Mouse (Mus musculus): ENCODE data around the gene Hba-a2.

Hba-a2 gene

DNA sequence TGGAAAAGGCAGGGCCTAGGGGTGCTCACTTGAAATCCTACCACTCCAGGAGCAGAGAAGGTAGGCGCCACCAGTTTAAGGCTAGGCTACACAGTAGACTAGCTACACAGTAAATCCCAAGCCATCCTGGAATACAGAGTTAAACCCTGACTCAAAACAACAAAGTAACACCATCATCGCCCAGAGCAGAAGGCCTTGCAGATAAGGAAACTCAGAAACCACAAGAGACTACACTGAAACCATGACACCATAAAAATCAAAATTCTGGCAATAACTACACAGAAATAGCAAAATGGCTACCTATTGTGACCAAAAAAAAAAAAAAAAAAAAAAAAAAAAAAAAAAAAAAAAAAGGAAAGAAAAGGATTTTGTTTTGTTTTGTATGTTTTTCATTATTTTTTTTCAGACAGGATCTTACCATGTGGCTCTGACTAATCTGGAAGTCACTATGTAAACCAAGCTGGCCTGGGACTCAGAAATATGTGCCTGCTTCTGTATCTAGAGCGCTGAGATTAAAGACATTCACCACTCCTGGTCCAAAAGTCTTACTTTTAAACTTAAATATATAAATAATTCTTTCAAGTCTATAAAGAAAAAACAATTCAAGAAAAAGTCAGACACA is 31.1 kb upstream of the Hba-a2 start:
- Histone ChIP-seq H3K27me3 (ENCODE audit: insufficient read depth, low read length) (peaks cover 16% of the 10 kb centered on the region), H3K4me1 (replicated peaks; ENCODE audit: low read depth, low read length) (peaks cover 25% of the 10 kb centered on the region), H3K36me3 (ENCODE audit: insufficient read depth, low read length) (peaks cover 31% of the 10 kb centered on the region), H3K9me3 (ENCODE audit: low read length) (no peaks in the 10 kb centered on the region), H3K4me3 (replicated peaks; ENCODE audit: low read length) (no peak overlapping the region)
- TF ChIP-seq CTCF (conservative IDR thresholded peaks at IDR 0.05; ENCODE audit: low read length) (no peak), POU5F1 (IDR thresholded peaks at IDR 0.05; ENCODE audit: borderline replicate concordance, low read length) (no peak), NANOG (IDR thresholded peaks at IDR 0.05; ENCODE audit: borderline replicate concordance, low read length) (no peak)

DNA sequence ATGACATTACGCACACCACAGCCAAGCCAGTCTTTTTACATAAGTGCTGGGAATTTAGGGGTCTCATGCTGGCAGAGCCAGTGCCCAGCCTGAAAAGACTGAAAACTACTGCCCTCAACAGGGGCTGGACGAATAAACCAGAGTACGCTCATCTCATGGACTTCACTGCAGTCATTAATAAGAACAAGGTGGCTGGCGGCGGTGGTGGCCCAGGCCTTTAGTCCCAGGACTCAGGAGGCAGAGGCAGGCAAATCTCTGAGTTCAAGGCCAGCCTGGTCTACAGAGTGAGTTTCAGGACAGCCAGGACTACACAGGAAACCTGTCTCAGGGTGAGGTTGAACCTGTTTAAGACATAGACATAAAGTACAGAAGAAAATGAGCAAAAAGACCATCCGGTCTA is 30.1 kb upstream of the Hba-a2 start:
- H3K9me3 ChIP-seq (ENCODE audit: low read length), result no peaks in the 10 kb centered on the region
- no peak for TF ChIP-seq CTCF (conservative IDR thresholded peaks at IDR 0.05; ENCODE audit: low read length)
- no peak for TF ChIP-seq NANOG (IDR thresholded peaks at IDR 0.05; ENCODE audit: borderline replicate concordance, low read length)
- TF ChIP-seq POU5F1 (IDR thresholded peaks at IDR 0.05; ENCODE audit: borderline replicate concordance, low read length), result no peak
- no peak overlapping the region for H3K4me3 ChIP-seq (replicated peaks; ENCODE audit: low read length)

DNA sequence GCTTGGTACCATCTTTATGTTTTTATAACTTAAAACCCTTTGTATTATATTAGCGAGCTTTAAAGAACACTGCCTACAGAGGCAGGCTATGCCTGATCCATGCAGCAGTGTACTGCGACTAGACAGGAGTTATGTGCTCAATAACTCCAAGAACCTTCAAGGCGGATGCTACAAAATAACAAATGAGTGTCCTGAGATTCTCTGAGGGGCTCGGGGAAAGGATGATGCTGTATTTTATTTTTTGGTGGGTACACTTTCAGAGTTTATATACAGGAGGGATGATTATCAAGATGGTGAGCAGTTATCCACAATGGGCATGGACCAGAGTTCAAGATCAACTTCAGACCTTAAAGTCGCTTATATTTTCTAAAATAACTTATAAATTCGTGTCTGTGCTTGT is 29.5 kb upstream of the Hba-a2 start:
- TF ChIP-seq CTCF (conservative IDR thresholded peaks at IDR 0.05; ENCODE audit: low read length) (no peak), NANOG (IDR thresholded peaks at IDR 0.05; ENCODE audit: borderline replicate concordance, low read length) (no peak), POU5F1 (IDR thresholded peaks at IDR 0.05; ENCODE audit: borderline replicate concordance, low read length) (no peak)

More for the DNA sequence above, 30.1 kb upstream of the Hba-a2 start:
- H3K4me1 ChIP-seq (replicated peaks; ENCODE audit: low read depth, low read length), result peaks cover 25% of the 10 kb centered on the region
- H3K36me3 ChIP-seq (ENCODE audit: insufficient read depth, low read length), result peaks cover 22% of the 10 kb centered on the region
- H3K27me3 ChIP-seq (ENCODE audit: insufficient read depth, low read length), result peaks cover 22% of the 10 kb centered on the region

DNA sequence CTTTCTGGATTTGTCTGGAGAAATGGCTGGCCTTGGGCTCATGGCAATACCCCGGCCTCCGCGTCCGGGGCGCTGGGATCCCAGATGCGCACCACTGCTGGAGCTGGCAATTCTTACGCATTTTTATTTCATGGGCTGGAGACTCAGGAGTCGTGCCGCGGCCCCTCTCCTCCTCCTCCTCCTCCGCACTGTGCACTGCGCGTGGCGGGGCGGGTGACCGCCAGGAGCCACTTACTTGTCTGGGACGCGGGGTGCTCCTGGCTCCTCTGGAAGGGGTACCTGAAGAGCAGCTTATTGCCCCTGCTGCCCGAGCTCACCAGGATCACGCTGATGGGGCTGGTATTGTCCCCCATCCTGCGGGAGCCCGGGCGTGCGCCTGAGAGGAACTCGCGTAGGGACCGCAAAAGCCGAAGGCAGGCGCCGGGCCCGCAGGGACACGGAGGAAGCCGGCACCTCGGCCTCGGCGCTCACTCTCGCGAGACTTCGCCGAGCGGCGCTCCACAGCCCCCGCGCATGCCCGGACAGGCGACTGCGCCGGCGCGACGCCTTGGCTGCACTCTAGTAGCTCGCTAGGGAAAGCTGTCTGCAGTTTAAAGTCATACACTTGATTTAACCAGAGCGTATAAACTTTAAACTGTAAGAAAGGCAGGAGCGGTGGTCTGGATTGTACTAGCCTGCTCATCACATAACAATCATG is 29.0 kb upstream of the Hba-a2 start, which contains the start of gene Nprl3:
Nprl3 (minus strand) TSS at position 520 of the 697 bp plus-strand sequence.
- Histone ChIP-seq H3K9me3 (ENCODE audit: low read length) (no peaks in the 10 kb centered on the region), H3K36me3 (ENCODE audit: insufficient read depth, low read length) (peaks cover 12% of the 10 kb centered on the region), H3K4me1 (replicated peaks; ENCODE audit: low read depth, low read length) (peaks cover 25% of the 10 kb centered on the region), H3K4me3 (replicated peaks; ENCODE audit: low read length) (peak within 1 kb of the TSS; percentile 90), H3K27me3 (ENCODE audit: insufficient read depth, low read length) (peaks cover 32% of the 10 kb centered on the region)
- no peak for TF ChIP-seq POU5F1 (IDR thresholded peaks at IDR 0.05; ENCODE audit: borderline replicate concordance, low read length)
- TF ChIP-seq CTCF (conservative IDR thresholded peaks at IDR 0.05; ENCODE audit: low read length), result no peak
- TF ChIP-seq NANOG (IDR thresholded peaks at IDR 0.05; ENCODE audit: borderline replicate concordance, low read length), result no peak

More for the DNA sequence above, 29.5 kb upstream of the Hba-a2 start:
- H3K27me3 ChIP-seq (ENCODE audit: insufficient read depth, low read length), result peaks cover 28% of the 10 kb centered on the region
- peaks cover 25% of the 10 kb centered on the region for H3K4me1 ChIP-seq (replicated peaks; ENCODE audit: low read depth, low read length)
- H3K36me3 ChIP-seq (ENCODE audit: insufficient read depth, low read length), result peaks cover 18% of the 10 kb centered on the region
- no peaks in the 10 kb centered on the region for H3K9me3 ChIP-seq (ENCODE audit: low read length)
- peak overlapping the region; percentile 90 for H3K4me3 ChIP-seq (replicated peaks; ENCODE audit: low read length)

DNA sequence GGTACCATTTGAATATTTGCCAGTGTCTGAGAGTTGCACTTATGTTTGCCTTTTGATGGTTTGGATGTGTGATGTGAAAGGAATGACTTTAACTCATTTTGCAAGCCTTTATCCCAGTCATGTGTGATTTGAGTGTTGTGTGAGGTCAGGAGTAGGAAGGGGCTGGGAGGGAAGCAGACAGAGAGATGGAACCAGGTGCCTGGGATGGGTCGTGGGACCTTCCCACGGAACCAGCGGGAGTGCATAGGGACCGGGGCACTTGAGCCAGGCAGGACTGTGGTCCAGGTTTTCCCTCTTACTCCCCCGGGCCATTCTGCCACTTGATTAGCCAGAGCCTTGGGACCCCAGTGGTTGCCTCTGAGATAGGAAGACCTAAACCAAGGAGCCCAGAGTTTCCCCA is 28.3 kb upstream of the Hba-a2 start:
- Histone ChIP-seq H3K36me3 (ENCODE audit: insufficient read depth, low read length) (peaks cover 6% of the 10 kb centered on the region), H3K4me3 (replicated peaks; ENCODE audit: low read length) (peak overlapping the region; percentile 90), H3K4me1 (replicated peaks; ENCODE audit: low read depth, low read length) (peaks cover 20% of the 10 kb centered on the region), H3K27me3 (ENCODE audit: insufficient read depth, low read length) (peaks cover 33% of the 10 kb centered on the region), H3K9me3 (ENCODE audit: low read length) (no peaks in the 10 kb centered on the region)
- no peak for TF ChIP-seq CTCF (conservative IDR thresholded peaks at IDR 0.05; ENCODE audit: low read length)
- no peak for TF ChIP-seq POU5F1 (IDR thresholded peaks at IDR 0.05; ENCODE audit: borderline replicate concordance, low read length)
- TF ChIP-seq NANOG (IDR thresholded peaks at IDR 0.05; ENCODE audit: borderline replicate concordance, low read length), result no peak

DNA sequence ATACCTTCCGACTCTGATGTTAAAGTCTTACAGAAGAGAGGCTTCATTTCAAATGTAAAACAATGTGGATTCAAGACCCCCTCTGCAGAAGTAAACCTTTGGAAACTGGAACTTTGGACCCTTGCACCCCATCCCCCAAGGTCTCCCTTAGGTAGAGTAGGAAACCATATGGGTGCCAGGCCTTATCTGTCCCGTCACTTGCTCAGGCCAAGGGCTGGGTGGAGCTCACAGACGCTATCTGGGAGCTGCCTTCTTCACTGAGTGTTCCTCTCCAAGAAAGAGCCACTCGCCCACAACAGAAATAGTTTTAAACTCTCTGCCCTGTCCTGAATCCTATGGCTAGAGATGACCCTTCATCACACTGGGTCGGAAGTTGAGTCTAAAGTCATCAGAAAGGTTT is 27.3 kb upstream of the Hba-a2 start:
- TF ChIP-seq POU5F1 (IDR thresholded peaks at IDR 0.05; ENCODE audit: borderline replicate concordance, low read length) (no peak), CTCF (conservative IDR thresholded peaks at IDR 0.05; ENCODE audit: low read length) (no peak), NANOG (IDR thresholded peaks at IDR 0.05; ENCODE audit: borderline replicate concordance, low read length) (no peak)
- Histone ChIP-seq H3K27me3 (ENCODE audit: insufficient read depth, low read length) (peaks cover 33% of the 10 kb centered on the region), H3K36me3 (ENCODE audit: insufficient read depth, low read length) (0 out of 2 replicates have a peak, but pooled peaks cover 3% of the 10 kb centered on the region), H3K4me3 (replicated peaks; ENCODE audit: low read length) (no peak overlapping the region), H3K9me3 (ENCODE audit: low read length) (no peaks in the 10 kb centered on the region), H3K4me1 (replicated peaks; ENCODE audit: low read depth, low read length) (peaks cover 16% of the 10 kb centered on the region)

DNA sequence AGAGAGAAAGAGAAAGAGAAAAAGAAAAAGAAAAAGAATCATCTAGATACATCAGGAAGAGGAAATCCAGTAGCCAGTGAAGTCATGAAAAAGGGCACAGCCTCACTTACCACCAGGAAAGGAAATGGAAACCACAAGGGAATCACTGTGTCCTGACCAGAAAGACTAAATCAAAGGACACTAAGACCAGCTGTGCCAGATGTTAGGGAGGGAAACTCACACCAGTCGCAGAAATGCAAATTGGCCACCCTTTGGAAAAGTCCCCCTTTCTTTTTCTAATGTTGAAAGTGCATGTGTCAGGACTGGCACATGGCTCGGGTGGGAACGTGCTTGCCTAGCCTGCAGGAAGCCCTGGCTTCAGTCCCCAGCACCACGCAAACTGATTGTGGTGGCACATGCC is 25.1 kb upstream of the Hba-a2 start:
- Histone ChIP-seq H3K4me3 (replicated peaks; ENCODE audit: low read length) (no peak overlapping the region), H3K4me1 (replicated peaks; ENCODE audit: low read depth, low read length) (peaks cover 12% of the 10 kb centered on the region), H3K36me3 (ENCODE audit: insufficient read depth, low read length) (no peaks in the 10 kb centered on the region), H3K9me3 (ENCODE audit: low read length) (no peaks in the 10 kb centered on the region), H3K27me3 (ENCODE audit: insufficient read depth, low read length) (peaks cover 46% of the 10 kb centered on the region)
- no peak for TF ChIP-seq POU5F1 (IDR thresholded peaks at IDR 0.05; ENCODE audit: borderline replicate concordance, low read length)
- TF ChIP-seq CTCF (conservative IDR thresholded peaks at IDR 0.05; ENCODE audit: low read length), result no peak
- TF ChIP-seq NANOG (IDR thresholded peaks at IDR 0.05; ENCODE audit: borderline replicate concordance, low read length), result no peak

DNA sequence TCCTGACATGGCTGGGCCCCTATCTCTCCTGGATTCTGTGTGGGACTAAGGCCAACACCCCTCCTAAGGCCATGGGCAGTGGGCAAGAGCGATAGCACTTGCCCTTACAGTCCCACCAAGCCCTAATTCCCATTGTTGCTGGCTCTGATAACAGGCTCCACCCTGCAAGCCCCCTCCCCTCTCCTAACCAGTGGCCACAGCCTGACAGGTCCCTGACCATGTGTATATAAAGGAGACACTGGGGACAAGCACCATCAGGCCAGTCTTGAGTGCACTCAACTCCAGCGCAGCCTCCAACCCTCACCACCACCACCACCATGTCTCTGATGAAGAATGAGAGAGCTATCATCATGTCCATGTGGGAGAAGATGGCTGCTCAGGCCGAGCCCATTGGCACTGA is 19.9 kb upstream of the Hba-a2 start, which contains the start of gene Hba-x:
Hba-x (plus strand) TSS at position 54 of the 400 bp plus-strand sequence.
- Histone ChIP-seq H3K9me3 (ENCODE audit: low read length) (no peaks in the 10 kb centered on the region), H3K4me1 (replicated peaks; ENCODE audit: low read depth, low read length) (peaks cover 14% of the 10 kb centered on the region), H3K27me3 (ENCODE audit: insufficient read depth, low read length) (peaks cover 74% of the 10 kb centered on the region), H3K36me3 (ENCODE audit: insufficient read depth, low read length) (no peaks in the 10 kb centered on the region), H3K4me3 (replicated peaks; ENCODE audit: low read length) (no peak within 1 kb of the TSS)
- no peak for TF ChIP-seq NANOG (IDR thresholded peaks at IDR 0.05; ENCODE audit: borderline replicate concordance, low read length)
- TF ChIP-seq POU5F1 (IDR thresholded peaks at IDR 0.05; ENCODE audit: borderline replicate concordance, low read length), result no peak
- no peak for TF ChIP-seq CTCF (conservative IDR thresholded peaks at IDR 0.05; ENCODE audit: low read length)
